Mouse (Mus musculus) heart, embryonic 10.5 days (tissue): Measurements from ENCODE around the gene Tarbp2. TPM values are rescaled to one million over a fixed set of nuclear protein-coding genes. Genes with fewer than 3 reads are reported as not detected.

ENCODE experiments used
- DNase-seq: peaks from one replicate; pipeline ENCODE4 v3.0.0-alpha.2; 2017; ENCODE audit warnings: low spot score
- H3K27ac ChIP-seq: fragments of 300-500 bp; sonication (generic); 2 replicates; pipeline ENCODE4 v1.5.1; 2016; ENCODE audit warnings: mild to moderate bottlenecking
- H3K27me3 ChIP-seq: fragments of 300-500 bp; sonication (generic); 2 replicates; pipeline ENCODE4 v1.6.1; 2016; ENCODE audit warnings: mild to moderate bottlenecking; ENCODE audit not compliant: poor library complexity, insufficient read depth, severe bottlenecking
- H3K36me3 ChIP-seq: fragments of 300-500 bp; sonication (generic); 2 replicates; pipeline ENCODE4 v1.6.1; 2016; ENCODE audit warnings: mild to moderate bottlenecking, moderate library complexity
- H3K4me1 ChIP-seq: fragments of 300-500 bp; sonication (generic); 2 replicates; pipeline ENCODE4 v1.6.1; 2016; ENCODE audit warnings: mild to moderate bottlenecking
- H3K4me3 ChIP-seq: fragments of 300-500 bp; sonication (generic); 2 replicates; pipeline ENCODE4 v1.5.1; 2016; ENCODE audit warnings: mild to moderate bottlenecking, moderate library complexity
- H3K9me3 ChIP-seq: fragments of 300-500 bp; sonication (generic); 2 replicates; pipeline ENCODE4 v1.6.1; 2016; ENCODE audit warnings: mild to moderate bottlenecking, moderate library complexity
- WGBS: fragments of 180-500 bp; shearing (Covaris S2); methylation state at CpG from one replicate; pipeline ENCODE4 v1.1.7; 2016; 5-methylcytosine and 5-hydroxymethylcytosine counted together
- polyA plus RNA-seq: library from polyadenylated mRNA; unstranded; fragments of >200 nt; fragmentation: Nextera tagmentation; extraction: Ambion mirVana; gene quantifications from 2 replicates; pipeline ENCODE4 v1.2.1, GENCODE M21; 2016

Tarbp2 gene
- polyA plus RNA-seq, 1 experiment from 2014 or later, result 140 TPM

DNA sequence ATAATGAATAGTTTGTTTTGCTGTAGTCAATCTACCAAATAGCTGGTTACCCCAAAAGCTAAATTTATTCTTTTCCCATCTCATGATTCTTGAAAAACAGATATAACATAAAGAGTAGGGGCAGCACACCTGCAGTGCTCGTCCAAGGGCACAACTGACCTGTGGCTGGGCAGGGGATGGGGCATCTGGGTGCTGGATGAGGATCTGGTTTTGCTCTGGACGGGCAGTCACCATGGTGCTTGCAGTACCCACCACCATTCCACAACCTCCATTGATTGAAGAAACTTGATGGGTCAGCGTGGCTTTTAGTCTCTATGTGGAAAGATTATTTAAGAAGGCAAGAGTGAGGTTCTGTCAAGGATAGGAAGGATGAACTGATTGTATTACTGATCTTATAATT lies 28.3 kb downstream of the Tarbp2 start:
- H3K27ac ChIP-seq, result no peak overlapping the region
- H3K36me3 ChIP-seq, result peaks cover 74% of the 10 kb centered on the region
- H3K4me1 ChIP-seq, result no peaks in the 10 kb centered on the region
- H3K9me3 ChIP-seq, result no peaks in the 10 kb centered on the region
- 92% methylated on average over 3 of the region's 3 CpGs for WGBS
- H3K27me3 ChIP-seq, result no peaks in the 10 kb centered on the region
- no peak for DNase-seq
- no peak overlapping the region for H3K4me3 ChIP-seq

DNA sequence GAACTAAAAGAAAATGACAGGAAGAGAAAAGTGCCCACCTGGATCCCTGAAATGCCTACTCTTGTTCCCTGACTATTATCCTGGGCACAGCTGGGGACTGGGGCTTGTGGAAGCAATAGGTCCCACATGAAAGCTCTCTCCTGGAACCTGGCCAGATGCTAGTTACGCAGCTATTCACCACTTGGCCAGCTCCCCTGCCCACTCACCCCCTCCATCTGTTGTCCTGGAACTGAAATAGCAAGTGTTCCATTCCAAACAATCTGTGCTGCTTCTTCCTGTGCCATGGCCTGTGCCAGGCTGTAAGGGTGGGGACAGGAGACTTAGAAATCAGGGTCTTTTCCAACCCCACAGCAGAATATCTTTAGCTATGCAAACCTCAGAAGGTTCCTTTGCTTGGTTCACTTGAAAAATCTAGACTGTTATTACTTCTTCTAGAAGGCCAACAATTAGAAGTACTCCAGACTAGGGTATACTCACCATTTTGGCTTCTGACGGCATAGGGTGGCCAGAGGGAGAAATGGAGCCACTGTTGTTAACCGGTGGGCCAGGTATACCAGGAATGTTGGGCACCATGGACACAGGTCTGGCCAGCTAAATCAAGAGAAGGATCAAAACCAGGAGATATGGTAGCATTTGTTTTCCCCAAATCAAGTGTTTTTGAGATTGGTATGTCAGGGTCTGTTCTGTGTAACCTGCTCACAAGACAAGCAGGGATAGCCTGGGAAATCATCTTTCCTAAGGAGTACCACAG lies 28.9 kb downstream of the Tarbp2 start:
- WGBS, result 82% methylated on average over 3 of the region's 3 CpGs
- Histone ChIP-seq H3K4me3 (no peak overlapping the region), H3K36me3 (peaks cover 74% of the 10 kb centered on the region), H3K4me1 (no peaks in the 10 kb centered on the region), H3K9me3 (no peaks in the 10 kb centered on the region), H3K27ac (no peak overlapping the region; the same call in 1 of the 2 replicates), H3K27me3 (no peaks in the 10 kb centered on the region)
- DNase-seq, result no peak

DNA sequence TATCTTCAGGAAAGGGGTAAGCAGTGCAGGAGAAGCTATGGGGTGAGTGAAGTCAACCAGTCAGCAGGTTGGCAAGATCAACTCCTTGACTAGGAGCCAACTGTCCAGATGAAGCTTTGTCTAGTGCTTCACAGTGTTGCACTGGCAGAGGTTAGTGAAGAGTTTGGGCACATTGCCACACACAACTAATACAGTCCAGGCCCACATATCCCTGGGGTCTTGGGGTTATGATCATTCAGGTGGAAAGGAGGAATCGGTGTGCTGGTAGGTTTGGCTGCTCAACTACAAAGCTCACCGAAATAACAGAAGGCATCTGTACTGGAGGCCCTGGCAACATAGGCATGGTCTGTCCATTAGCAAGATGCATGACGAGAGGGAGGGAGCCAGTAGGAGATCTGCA lies 29.5 kb downstream of the Tarbp2 start:
- H3K4me3 ChIP-seq, result no peak overlapping the region
- no peaks in the 10 kb centered on the region for H3K9me3 ChIP-seq
- no peak for DNase-seq
- no peaks in the 10 kb centered on the region for H3K27me3 ChIP-seq
- no peaks in the 10 kb centered on the region for H3K4me1 ChIP-seq
- no peak overlapping the region for H3K27ac ChIP-seq
- H3K36me3 ChIP-seq, result peaks cover 74% of the 10 kb centered on the region
- WGBS, result 93% methylated on average over 3 of the region's 3 CpGs

DNA sequence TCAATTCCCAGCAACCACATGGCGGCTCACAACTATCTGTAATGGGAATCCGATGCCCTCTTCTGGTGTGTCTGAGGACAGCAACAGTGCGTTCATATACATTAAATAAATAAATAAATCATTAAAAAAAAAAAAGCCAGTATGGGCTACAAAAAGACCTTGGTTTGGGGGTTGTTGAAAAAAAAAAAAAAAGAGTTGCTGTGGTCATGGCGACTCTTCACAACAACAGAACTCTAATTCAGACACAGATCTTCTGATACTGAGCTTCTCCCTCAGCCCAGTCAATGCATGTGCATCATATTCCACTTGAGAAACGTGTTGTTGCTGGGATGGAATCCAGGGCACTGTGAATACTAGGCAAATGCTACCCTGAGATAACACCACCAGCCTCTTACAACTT lies 34.6 kb downstream of the Tarbp2 start:
- no peaks in the 10 kb centered on the region for H3K9me3 ChIP-seq
- no peak overlapping the region for H3K27ac ChIP-seq
- H3K27me3 ChIP-seq, result no peaks in the 10 kb centered on the region
- H3K36me3 ChIP-seq, result peaks cover 75% of the 10 kb centered on the region
- no peak overlapping the region for H3K4me3 ChIP-seq
- H3K4me1 ChIP-seq, result no peaks in the 10 kb centered on the region
- WGBS, result 97% methylated on average over 5 of the region's 5 CpGs
- DNase-seq, result no peak

DNA sequence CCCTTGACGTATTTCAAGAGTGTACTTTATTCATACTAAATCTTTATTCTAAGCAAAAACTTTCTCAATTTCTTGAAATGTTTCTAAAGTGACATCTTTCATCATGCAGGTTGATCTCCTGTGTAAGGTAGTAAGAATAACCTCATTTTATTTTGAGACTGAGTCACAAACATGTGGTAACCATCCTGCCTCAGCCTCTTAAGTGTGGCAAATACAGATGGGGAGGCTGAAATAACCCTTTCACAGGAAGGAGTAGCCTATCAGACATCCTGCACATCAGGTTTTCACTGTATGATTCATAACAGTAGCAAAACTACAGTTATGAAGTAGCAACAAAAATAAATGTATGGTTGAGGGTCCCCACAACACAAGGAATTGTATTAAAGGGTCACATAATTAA lies 37.6 kb downstream of the Tarbp2 start:
- 100% methylated on average over 1 of the region's 1 CpGs for WGBS
- no peak for DNase-seq
- no peak overlapping the region for H3K4me3 ChIP-seq
- H3K36me3 ChIP-seq, result peaks cover 66% of the 10 kb centered on the region
- no peaks in the 10 kb centered on the region for H3K4me1 ChIP-seq
- H3K27me3 ChIP-seq, result no peaks in the 10 kb centered on the region
- H3K9me3 ChIP-seq, result no peaks in the 10 kb centered on the region
- H3K27ac ChIP-seq, result no peak overlapping the region

DNA sequence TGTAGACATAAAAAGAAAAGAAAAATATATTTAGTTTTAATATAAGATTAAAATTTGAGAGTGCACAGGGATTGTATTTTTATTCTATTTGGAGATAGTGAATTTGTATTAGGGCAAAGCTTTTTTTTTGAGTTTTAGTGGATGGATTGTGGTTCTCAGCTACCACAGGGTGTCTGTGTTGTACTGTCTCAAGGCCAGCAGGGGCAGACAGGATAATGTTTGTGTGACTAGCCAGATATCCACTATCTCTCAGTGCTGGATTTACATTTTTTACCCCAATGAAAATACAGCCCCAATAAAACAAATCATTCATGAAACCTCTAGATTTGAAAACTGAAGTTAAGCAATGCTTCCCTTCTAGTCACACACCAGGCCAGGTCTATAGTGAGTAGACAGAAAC lies 39.6 kb downstream of the Tarbp2 start:
- Histone ChIP-seq H3K27ac (no peak overlapping the region), H3K27me3 (no peaks in the 10 kb centered on the region), H3K4me3 (no peak overlapping the region), H3K9me3 (no peaks in the 10 kb centered on the region), H3K36me3 (peaks cover 54% of the 10 kb centered on the region), H3K4me1 (no peaks in the 10 kb centered on the region)
- no peak for DNase-seq

DNA sequence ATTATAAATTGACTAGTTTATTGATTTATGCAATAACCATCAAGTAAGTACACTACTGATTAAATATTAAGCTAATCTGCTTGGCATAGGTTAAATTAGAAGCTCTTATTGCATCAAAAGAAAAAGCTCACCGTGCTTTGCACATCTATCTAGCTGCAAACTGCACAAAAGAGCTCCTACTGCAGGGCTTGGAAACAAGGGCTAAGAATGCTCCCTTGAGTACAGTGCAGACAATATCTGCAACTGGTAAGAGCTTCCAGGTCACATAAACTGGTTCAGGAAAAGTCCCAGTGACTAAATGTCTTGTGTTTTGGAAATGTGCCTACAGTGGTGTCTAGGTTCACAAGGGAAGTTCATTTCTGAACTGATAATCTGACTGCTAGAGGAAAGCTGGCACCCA lies 44.5 kb downstream of the Tarbp2 start:
- no peak overlapping the region for H3K4me3 ChIP-seq
- H3K4me1 ChIP-seq, result no peaks in the 10 kb centered on the region
- WGBS, result 89% methylated on average over 1 of the region's 1 CpGs
- H3K27me3 ChIP-seq, result no peaks in the 10 kb centered on the region
- no peak overlapping the region for H3K27ac ChIP-seq
- H3K36me3 ChIP-seq, result peaks cover 23% of the 10 kb centered on the region
- no peaks in the 10 kb centered on the region for H3K9me3 ChIP-seq
- no peak for DNase-seq

DNA sequence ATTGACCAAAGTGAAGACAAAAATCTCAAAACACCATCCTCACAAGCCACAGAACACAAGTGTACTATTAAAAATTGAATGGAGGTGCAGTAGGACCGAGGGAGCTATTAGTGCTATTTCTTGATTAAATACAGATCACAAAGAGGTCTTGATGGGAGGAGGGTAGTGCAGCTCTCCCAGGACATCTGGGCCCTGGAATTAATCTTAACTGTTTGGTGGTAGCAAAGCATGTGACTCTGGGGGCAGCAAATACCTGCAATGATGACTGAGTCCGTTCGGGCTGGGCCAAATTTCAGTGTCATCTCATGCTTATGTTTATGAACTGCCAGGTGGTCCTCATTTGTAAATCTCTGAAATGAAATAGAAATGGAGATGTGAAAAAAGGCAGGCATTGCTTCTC lies 45.1 kb downstream of the Tarbp2 start:
- 89% methylated on average over 3 of the region's 3 CpGs for WGBS
- Histone ChIP-seq H3K9me3 (no peaks in the 10 kb centered on the region), H3K27me3 (no peaks in the 10 kb centered on the region), H3K4me3 (no peak overlapping the region), H3K36me3 (peaks cover 23% of the 10 kb centered on the region), H3K27ac (no peak overlapping the region), H3K4me1 (no peaks in the 10 kb centered on the region)
- no peak for DNase-seq

DNA sequence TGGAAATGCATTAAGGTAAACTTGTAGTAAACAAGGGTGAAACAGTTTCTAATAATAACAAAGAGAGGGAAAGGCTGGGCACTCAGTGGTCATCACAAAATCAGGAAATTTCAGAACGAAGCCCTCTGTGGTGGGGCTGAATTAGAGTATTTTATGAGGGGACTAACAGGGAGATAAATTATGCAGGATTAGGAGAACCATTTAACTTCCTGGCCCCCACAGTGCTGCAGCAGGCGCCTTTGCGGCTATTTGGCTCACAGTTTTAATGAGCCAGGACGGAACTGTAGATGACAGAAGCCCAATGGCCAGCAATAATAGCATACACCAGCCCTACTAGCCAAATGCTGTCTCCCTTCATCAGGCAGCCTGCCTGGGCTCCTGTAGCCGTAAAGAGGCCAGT lies 45.7 kb downstream of the Tarbp2 start:
- no peaks in the 10 kb centered on the region for H3K27me3 ChIP-seq
- H3K4me1 ChIP-seq, result no peaks in the 10 kb centered on the region
- 85% methylated on average over 5 of the region's 5 CpGs for WGBS
- no peaks in the 10 kb centered on the region for H3K9me3 ChIP-seq
- no peak overlapping the region for H3K27ac ChIP-seq
- H3K4me3 ChIP-seq, result no peak overlapping the region
- peaks cover 23% of the 10 kb centered on the region for H3K36me3 ChIP-seq
- no peak for DNase-seq

DNA sequence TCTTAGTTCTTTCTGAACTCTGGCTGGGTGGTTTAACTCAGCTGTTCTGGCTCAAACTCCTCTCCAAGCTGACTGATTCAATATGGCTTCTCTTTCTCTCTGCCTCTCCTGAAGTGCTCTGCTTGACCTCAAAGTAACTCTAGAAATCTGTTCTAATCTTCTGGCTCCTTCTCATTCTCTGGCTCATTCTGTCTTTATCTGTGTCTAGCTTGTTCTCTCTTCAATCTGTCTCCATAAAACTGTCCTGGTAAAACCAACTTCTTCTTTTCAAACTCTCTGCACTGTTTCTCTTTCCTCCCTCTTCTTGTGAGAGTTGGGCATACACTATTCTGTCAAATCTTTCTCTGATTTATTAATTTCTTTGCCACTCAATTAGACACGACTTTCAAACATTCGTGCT lies 49.9 kb downstream of the Tarbp2 start:
- Histone ChIP-seq H3K27me3 (no peaks in the 10 kb centered on the region), H3K4me3 (no peak overlapping the region), H3K36me3 (0 out of 2 replicates have a peak, but pooled peaks cover 8% of the 10 kb centered on the region), H3K27ac (no peak overlapping the region), H3K4me1 (no peaks in the 10 kb centered on the region), H3K9me3 (no peaks in the 10 kb centered on the region)
- DNase-seq, result no peak
- 82% methylated on average over 2 of the region's 2 CpGs for WGBS

DNA sequence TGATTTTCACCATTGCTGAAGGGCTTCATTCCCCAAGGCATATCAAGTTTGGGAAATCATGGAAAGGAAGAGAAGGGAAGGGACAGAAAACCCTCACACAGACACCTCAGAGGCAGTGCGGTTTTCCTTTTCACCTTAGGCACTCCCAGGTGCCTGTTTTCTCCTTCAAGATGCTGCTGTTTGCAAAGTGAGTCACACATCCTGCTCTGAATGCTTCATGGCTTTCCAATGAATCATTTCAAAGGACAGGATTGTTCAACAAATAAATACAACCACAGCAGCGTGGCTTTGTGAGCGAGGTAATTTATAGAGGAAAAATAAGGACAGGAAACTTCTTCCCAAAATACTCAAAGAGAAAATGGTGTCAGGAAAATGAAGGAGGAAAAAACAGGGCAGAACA lies 54.1 kb downstream of the Tarbp2 start:
- H3K9me3 ChIP-seq, result no peaks in the 10 kb centered on the region
- H3K27ac ChIP-seq, result no peak overlapping the region
- H3K4me1 ChIP-seq, result no peaks in the 10 kb centered on the region
- 78% methylated on average over 3 of the region's 3 CpGs for WGBS
- DNase-seq, result no peak
- H3K36me3 ChIP-seq, result 0 out of 2 replicates have a peak, but pooled peaks cover 8% of the 10 kb centered on the region
- H3K27me3 ChIP-seq, result no peaks in the 10 kb centered on the region
- H3K4me3 ChIP-seq, result no peak overlapping the region

Other genes starting within 250 kb of the Tarbp2 start
- gene Gm9918, start 247.6 kb upstream of the Tarbp2 start, polyA plus RNA-seq, result 0.23 TPM in 1 of 2 replicates, not detected in the other
- 55.7 and 63.4 TPM in 2 replicates for gene Mfsd5, start 238.7 kb upstream of the Tarbp2 start, polyA plus RNA-seq
- 35.8 and 40.9 TPM in 2 replicates for gene Espl1, start 221.9 kb upstream of the Tarbp2 start, polyA plus RNA-seq
- gene Pfdn5, start 192.1 kb upstream of the Tarbp2 start, polyA plus RNA-seq, result 260 and 282 TPM in 2 replicates
- gene Myg1, start 186.5 kb upstream of the Tarbp2 start, polyA plus RNA-seq, result 80.5 and 94.3 TPM in 2 replicates
- 87.7 and 96.4 TPM in 2 replicates for gene Aaas, start 167.4 kb upstream of the Tarbp2 start, polyA plus RNA-seq
- 0.37 and 1.5 TPM in 2 replicates for gene Sp7, start 151.0 kb upstream of the Tarbp2 start, polyA plus RNA-seq
- 5.7 and 7.6 TPM in 2 replicates for gene Sp1, start 112.0 kb upstream of the Tarbp2 start, polyA plus RNA-seq
- 1.6 and 2.4 TPM in 2 replicates for gene Amhr2, start 72.8 kb upstream of the Tarbp2 start, polyA plus RNA-seq
- gene Prr13, start 59.2 kb upstream of the Tarbp2 start, polyA plus RNA-seq, result 82.8 and 101 TPM in 2 replicates
- gene Pcbp2, start 47.7 kb upstream of the Tarbp2 start, polyA plus RNA-seq, result 143 and 183 TPM in 2 replicates
- not detected in 2 replicates for gene Gm10337, start 14.5 kb upstream of the Tarbp2 start, polyA plus RNA-seq
- 17.9 and 19.7 TPM in 2 replicates for gene Map3k12, start 1.1 kb upstream of the Tarbp2 start, polyA plus RNA-seq
- gene Npff, start 6.8 kb downstream of the Tarbp2 start, polyA plus RNA-seq, result 0.88 and 0.99 TPM in 2 replicates
- gene Gm28047, start 106.9 kb downstream of the Tarbp2 start, polyA plus RNA-seq, result 0.42 TPM in 1 of 2 replicates, not detected in the other
- gene Atf7, start 107.3 kb downstream of the Tarbp2 start, polyA plus RNA-seq, result 24.3 and 26.6 TPM in 2 replicates
- gene Atp5g2, start 154.2 kb downstream of the Tarbp2 start, polyA plus RNA-seq, result 64.8 and 67.3 TPM in 2 replicates
- gene Calcoco1, start 204.0 kb downstream of the Tarbp2 start, polyA plus RNA-seq, result 34.2 and 39.2 TPM in 2 replicates